Mouse (Mus musculus): ENCODE results near the gene Cnmd. TPM values are rescaled to one million over a fixed set of nuclear protein-coding genes. Genes with fewer than 3 reads are reported as not detected.

The Cnmd gene
- total and polyA plus RNA-seq, 3 experiments: not detected

- Histone ChIP-seq H3K27me3 (ENCODE audit: control insufficient read depth in 1 of 2, insufficient read depth in 2 of 2, low read length in 2 of 2) (peaks cover 0 to 2% of the 10 kb centered on the region in 2 experiments; a peak in 2 of 4 replicates), H3K9ac (ENCODE audit: control insufficient read depth, low read depth, low read length, poor library complexity, severe bottlenecking) (no peak overlapping the region), H3K9me3 (replicated peaks; ENCODE audit: insufficient read depth, low read length) (no peaks in the 10 kb centered on the region), H3K4me3 (ENCODE audit: control insufficient read depth in 1 of 2, insufficient read depth in 1 of 2, low read depth in 2 of 2, low read length in 2 of 2) (no peak overlapping the region), H3K79me2 (ENCODE audit: control insufficient read depth, insufficient read depth, low read length, poor library complexity) (no peaks in the 10 kb centered on the region), H3K27ac (ENCODE audit: control insufficient read depth, low read depth, low read length) (no peak overlapping the region), H3K36me3 (ENCODE audit: control insufficient read depth in 1 of 2, insufficient read depth in 2 of 2, low read length in 2 of 2) (no peaks in the 10 kb centered on the region), H3K4me1 (ENCODE audit: control insufficient read depth in 1 of 2, insufficient read depth in 2 of 2, low read length in 2 of 2) (no peaks in the 10 kb centered on the region)
- TF ChIP-seq POLR2AphosphoS2 (IDR thresholded peaks at IDR 0.05; ENCODE audit: low read length) (no peak), HCFC1 (IDR thresholded peaks at IDR 0.05; ENCODE audit: low read depth, low read length) (no peak), CHD2 (IDR thresholded peaks at IDR 0.05; ENCODE audit: low read length) (no peak), ZC3H11A (IDR thresholded peaks at IDR 0.05; ENCODE audit: low read depth, low read length) (no peak), USF1 (IDR thresholded peaks at IDR 0.05; ENCODE audit: low read depth, low read length) (no peak), RCOR1 (IDR thresholded peaks at IDR 0.05; ENCODE audit: low read depth, low read length) (no peak), TCF12 (IDR thresholded peaks at IDR 0.05; ENCODE audit: low read depth, low read length) (no peak), CHD1 (IDR thresholded peaks at IDR 0.05; ENCODE audit: low read depth, low read length) (no peak), RAD21 (IDR thresholded peaks at IDR 0.05; ENCODE audit: low read depth, low read length) (no peak), SIN3A (IDR thresholded peaks at IDR 0.05; ENCODE audit: low read length) (no peak), E2F4 (IDR thresholded peaks at IDR 0.05; ENCODE audit: borderline replicate concordance, low read depth, low read length) (no peak), MAZ (IDR thresholded peaks at IDR 0.05; ENCODE audit: low read depth, low read length) (no peak), NRF1 (IDR thresholded peaks at IDR 0.05; ENCODE audit: insufficient read depth, low read depth, low read length, poor library complexity, severe bottlenecking) (no peak), TAL1 (IDR thresholded peaks at IDR 0.05; ENCODE audit: low read length) (no peak), GATA1 (IDR thresholded peaks at IDR 0.05; ENCODE audit: low read depth, low read length) (no peak), EP300 (IDR thresholded peaks at IDR 0.05; ENCODE audit: low read depth in 1 of 2, low read length in 2 of 2) (no peak)
- no peak for DNase-seq (ENCODE audit: low read depth, low spot score)
Observed at GRCm38 (mm10) chr14:79673083-79674013, 11.4 kb upstream of the Cnmd start.

DNA sequence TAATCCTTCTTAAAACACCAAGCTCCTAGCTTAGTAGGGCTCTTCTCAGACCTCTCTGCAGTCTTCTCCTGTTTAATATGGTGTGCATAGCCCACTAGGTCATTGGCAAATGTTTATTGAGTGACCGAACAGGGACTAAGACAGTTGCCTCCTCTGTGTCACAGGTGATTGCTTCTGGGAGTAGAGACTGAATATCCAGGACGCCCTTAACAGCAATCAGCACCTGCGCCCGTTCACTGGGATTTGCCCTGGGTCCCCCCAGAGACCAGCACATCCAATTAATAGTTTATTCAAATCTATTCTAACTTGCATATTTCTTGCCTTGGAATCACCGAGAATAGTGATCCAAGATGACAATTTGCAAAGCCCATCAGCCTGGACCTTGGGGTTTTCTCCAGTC lies 10.6 kb upstream of the Cnmd start:
- no peaks in the 10 kb centered on the region for H3K4me1 ChIP-seq (ENCODE audit: control insufficient read depth in 1 of 2, insufficient read depth in 2 of 2, low read length in 2 of 2)
- no peaks in the 10 kb centered on the region for H3K79me2 ChIP-seq (ENCODE audit: control insufficient read depth, insufficient read depth, low read length, poor library complexity)
- H3K27ac ChIP-seq (ENCODE audit: control insufficient read depth, low read depth, low read length): no peak overlapping the region
- no peaks in the 10 kb centered on the region for H3K9me3 ChIP-seq (replicated peaks; ENCODE audit: insufficient read depth, low read length)
- DNase-seq (ENCODE audit: low read depth, low spot score): no peak
- peaks cover 0 to 1% of the 10 kb centered on the region in 2 experiments; a peak in 1 of 4 replicates for H3K27me3 ChIP-seq (ENCODE audit: control insufficient read depth in 1 of 2, insufficient read depth in 2 of 2, low read length in 2 of 2)
- no peak for TF ChIP-seq POLR2AphosphoS2 (IDR thresholded peaks at IDR 0.05; ENCODE audit: low read length)
- TF ChIP-seq UBTF (IDR thresholded peaks at IDR 0.05; ENCODE audit: borderline replicate concordance, insufficient read depth, low read depth, low read length): no peak
- no peak for TF ChIP-seq MYC (IDR thresholded peaks at IDR 0.05; ENCODE audit: low read depth, low read length)
- TF ChIP-seq CTCF (IDR thresholded peaks at IDR 0.05 in 2 of 3, conservative IDR thresholded peaks at IDR 0.05 in 1 of 3; ENCODE audit: control insufficient read depth in 1 of 3, insufficient read depth in 1 of 3, low read depth in 2 of 3, low read length in 3 of 3, poor library complexity in 1 of 3, severe bottlenecking in 1 of 3): no peak
- no peak for TF ChIP-seq MEF2A (IDR thresholded peaks at IDR 0.05; ENCODE audit: extremely low read depth, insufficient replicate concordance, low read depth, low read length, poor library complexity, severe bottlenecking)
- no peak for TF ChIP-seq HCFC1 (IDR thresholded peaks at IDR 0.05; ENCODE audit: low read depth, low read length)
- no peak for TF ChIP-seq CHD1 (IDR thresholded peaks at IDR 0.05; ENCODE audit: low read depth, low read length)
- no peak for TF ChIP-seq USF2 (IDR thresholded peaks at IDR 0.05; ENCODE audit: borderline replicate concordance in 1 of 2, insufficient read depth in 1 of 2, low read depth in 1 of 2, low read length in 2 of 2)
- no peak for TF ChIP-seq ZKSCAN1 (IDR thresholded peaks at IDR 0.05; ENCODE audit: low read depth, low read length)
- no peak for TF ChIP-seq CHD2 (IDR thresholded peaks at IDR 0.05; ENCODE audit: low read length)
- no peak for TF ChIP-seq MAZ (IDR thresholded peaks at IDR 0.05; ENCODE audit: low read depth, low read length)
- TF ChIP-seq NELFE (IDR thresholded peaks at IDR 0.05; ENCODE audit: low read depth, low read length): no peak
- TF ChIP-seq RCOR1 (IDR thresholded peaks at IDR 0.05; ENCODE audit: low read depth, low read length): no peak
- H3K9ac ChIP-seq (ENCODE audit: control insufficient read depth, low read depth, low read length, poor library complexity, severe bottlenecking): no peak overlapping the region
- H3K4me3 ChIP-seq (ENCODE audit: control insufficient read depth in 1 of 2, insufficient read depth in 1 of 2, low read depth in 2 of 2, low read length in 2 of 2): no peak overlapping the region
- no peaks in the 10 kb centered on the region for H3K36me3 ChIP-seq (ENCODE audit: control insufficient read depth in 1 of 2, insufficient read depth in 2 of 2, low read length in 2 of 2)
